Mouse (Mus musculus) right cerebral cortex, postnatal 4 days (tissue): ENCODE measurements around the gene Ankfn1.
A peak's percentile ranks its signal among the peaks of the same experiment; 100 is the strongest.

Experiments
- DNase-seq: peaks from one replicate; pipeline ENCODE4 v3.0.0-alpha.2; 2022

Ankfn1 gene

DNA sequence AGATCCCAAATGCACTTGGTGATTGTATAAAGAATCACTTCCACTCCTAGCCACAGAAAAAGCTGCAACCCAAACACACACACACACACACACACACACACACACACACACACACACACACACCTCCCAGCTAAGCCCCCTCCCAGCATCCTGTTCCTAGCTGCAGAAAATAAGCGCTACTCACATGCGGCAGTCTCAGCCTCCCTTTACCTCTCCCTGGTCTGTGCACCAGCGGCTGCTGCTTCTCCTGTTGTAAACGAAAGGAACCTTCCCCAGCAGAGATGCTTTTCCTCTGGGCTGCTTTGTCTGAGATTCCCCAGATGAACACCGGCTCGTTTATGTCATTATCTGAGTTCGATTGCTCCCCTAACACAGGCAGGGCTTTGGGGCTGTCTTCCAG, at the start of gene Ankfn1:
Gene Ankfn1, minus strand, starts transcription at position 223 of the 400 bp plus-strand sequence.
- no peak for DNase-seq

DNA sequence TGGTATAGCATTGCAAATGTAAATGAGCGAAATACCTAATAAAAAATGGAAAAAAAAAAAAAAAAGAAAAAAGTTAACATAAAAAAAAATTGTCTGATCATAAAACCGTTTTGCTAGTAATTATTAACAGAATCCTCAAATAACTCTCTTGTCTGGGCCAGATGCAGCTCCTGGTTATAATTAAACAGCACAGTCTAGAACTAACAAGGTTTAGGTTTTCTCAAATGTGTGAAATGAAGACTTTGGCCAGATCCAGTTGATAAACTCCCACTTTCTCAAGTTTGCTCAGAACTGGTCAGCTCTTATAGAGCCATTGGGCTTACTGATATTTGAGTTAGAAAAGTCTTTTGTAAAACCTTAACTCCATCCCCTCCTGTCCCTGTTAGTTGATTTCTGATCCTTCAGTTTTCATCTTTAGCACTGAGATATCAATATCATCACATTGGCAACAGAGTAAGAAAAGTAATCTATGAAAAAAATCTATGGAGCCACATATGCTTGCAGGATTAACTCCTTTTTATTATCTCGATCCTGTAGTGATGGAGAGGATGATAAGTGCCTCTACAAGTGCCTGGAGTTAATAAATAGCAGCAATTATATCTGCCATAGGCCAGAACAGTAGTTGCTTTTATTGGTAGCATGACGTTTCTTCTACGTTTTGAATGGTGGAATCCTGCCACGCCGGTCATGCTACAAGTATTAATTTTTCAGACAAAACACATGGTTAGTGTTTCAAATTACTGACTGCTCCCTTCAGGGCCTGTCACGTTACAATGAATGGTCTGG, 46.4 kb upstream of the Ankfn1 start:
- no peak for DNase-seq

DNA sequence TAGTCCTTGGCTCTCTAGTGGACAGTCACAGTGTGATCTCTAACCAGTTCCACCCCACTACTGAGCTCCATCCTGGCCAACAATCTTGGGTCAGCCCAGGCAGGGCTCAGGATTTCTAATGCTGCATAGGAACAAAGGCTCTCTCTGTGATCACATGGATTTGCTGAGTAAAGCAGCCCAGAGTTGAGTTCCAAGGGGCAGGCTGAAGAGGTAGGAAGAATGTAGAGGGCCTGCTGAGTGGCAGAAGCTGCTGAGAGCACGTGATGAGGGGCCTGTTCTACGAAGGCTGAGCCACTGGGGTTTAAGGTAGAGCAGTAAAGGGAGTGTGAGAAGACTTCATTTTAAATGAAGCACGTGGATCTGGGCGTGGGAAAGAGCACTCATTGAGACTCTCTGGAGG, 41.1 kb upstream of the Ankfn1 start:
- no peak for DNase-seq

DNA sequence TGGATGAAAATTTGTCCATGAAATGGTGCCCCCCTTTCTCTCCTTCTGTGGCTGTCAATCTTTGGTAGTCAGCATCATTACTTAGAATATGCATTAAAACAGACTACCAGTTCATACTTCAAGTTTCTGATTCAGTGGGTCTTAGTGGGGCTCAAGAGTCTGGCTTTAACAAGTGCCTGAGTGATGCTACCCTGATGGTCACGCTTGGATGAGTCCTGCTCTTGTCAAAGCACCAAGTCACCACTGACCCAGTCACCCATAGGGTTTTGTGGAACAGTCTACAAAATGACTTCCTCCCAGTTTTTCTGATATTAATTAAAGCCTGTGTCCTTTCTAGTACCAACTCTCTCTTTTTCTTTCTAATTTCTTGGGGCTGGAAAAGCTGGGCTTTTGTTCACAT, 34.0 kb upstream of the Ankfn1 start:
- DNase-seq = no peak

DNA sequence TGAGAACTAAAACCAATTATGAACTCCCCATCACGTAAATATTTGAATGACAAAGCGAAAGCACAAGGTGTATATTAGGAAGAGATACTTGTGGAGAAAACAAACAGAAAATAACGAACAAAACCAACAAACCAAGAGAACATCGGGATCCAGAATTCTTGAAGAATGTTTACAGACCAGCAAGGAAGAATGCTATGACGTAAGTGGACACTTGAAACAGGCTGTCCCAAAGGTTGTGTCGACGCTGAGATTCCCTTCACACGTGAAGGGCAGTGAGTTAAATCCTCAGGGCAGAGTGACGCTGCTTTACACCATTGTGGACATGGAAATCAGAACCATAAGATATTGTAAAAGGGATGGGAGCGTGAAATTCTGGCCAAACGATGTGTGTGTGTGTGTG, 30.5 kb upstream of the Ankfn1 start:
- DNase-seq = no peak

DNA sequence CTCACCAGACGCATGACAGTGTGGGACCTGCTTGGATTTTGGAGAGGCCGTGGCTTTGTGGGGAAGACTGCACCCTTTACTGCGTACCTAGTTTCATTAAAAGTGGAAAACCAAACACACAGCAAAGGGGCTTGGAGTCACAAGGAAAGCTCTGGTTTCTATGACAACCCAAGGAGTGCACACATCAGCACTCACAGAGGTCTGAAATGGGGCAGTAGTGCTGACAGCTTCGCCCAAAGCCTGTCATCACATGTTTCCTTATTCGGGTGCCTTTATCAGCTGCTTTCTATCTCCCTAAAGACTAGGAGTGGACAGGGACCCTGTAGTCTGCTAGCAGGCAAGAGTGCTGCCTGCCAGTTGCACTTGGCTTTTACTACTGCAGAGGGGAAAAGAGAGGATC, 27.4 kb upstream of the Ankfn1 start:
- DNase-seq = no peak

DNA sequence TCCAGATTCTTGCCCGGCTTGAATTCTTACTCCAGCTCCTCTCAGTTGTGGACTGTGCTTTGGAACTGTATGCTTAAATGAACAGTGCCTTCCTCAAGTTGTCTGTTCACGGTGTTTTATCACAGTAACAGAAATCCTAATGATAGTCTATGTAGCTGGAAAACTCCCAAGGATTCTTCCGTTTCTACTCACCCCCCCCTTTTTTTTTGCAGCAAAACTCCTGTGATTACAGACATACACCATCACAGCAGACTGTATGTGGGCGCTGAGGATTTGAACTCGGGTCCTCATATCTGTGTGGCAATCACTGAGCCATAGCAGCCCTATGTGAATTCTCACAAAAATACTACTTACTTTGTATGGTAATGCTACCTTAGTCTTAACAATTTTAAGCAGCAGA, 26.5 kb upstream of the Ankfn1 start:
- DNase-seq = no peak

DNA sequence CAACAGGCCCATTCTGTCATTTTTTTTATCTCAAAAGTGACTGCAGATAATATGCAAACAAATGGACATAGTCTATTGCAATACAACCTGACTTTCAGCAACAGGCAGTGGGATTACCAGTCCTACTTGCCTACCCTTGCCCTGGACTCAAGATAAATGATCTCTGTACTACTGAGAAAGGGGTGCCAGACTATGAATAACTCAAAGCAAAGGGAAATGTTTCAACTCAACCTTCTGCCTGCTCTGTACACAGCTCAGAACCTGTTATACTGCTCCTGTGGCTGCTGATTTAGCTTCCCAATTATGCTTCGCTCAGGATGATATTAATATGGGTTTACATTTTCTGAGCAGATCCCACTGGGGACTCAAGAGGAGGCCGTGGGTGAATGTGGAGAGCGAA, 15.3 kb upstream of the Ankfn1 start:
- DNase-seq = no peak

DNA sequence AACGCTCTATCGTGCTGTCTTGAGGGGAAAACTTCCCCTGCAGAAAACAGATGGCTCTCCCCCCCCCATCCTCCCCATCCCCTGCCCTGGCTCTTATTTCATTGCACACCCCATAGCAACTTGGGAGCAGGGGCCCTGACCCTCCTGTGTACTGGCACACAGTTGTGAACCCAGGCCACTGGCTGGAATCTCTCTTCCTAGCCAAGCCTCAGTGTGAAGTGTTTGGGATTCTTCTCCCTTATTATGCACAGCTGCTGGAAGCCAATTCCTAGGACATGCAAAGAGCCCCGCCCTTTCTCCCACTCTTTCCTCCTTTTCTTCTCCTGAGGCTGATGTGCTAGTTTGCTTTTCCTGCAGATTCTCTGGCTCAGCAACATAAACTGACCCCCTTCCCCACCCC, 1.4 kb downstream of the Ankfn1 start:
- no peak for DNase-seq

DNA sequence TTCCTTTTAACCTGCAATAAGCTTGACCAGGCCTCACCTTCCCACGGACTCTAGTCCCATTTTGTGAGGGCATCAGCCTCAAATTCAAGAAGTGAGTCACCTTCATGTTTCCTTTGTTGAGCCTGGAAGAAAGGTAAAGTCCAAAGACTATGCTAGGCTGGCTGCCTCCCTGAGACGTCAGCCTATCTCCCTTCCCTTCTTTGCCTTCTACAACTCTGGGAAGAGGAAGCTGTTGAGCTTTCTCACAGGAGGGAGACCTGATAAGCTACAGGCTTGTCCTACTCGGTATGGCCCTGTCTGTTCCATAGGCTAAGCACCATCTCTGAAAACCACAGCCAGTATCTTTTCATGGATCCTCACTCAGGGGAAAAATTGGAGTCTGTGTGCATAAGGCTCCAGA, 2.5 kb downstream of the Ankfn1 start:
- DNase-seq = no peak

DNA sequence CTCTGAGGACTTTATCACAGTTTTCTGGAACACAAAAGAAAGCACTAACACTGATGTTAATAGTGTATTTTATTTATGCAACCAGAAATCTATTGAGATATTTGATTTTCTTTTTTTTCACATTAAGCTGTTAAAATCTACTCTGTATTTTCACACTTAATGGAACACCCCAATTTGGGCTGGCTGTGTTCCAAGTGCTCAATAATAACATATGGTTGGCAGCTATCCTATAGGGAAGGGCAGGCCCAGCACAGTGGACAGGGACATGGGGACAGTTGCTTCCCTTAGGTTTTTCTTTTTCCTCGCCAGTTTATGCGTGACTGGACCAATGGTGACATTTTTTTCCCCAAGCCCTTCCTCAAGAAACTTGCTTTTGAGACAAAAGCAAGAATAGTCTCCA, 4.5 kb downstream of the Ankfn1 start:
- DNase-seq = no peak

DNA sequence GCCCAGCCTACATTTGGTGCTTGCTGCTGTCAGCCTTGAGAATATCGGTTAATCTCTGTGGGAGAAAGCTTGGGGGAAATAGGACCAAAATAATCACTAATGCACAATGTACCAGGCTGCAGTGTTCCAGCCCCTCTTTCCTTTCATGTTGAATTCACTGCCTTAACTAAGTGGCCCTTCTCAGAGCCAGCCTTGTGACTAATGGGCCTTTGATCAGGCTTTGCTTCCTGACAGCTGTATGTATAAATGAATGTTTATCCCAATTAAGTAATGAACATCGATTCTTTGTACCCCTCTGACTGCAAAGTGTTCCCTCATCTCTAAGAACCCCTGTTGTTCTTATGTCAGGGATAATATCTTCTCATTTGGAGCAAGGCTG, 11.7 kb downstream of the Ankfn1 start:
- no peak for DNase-seq

DNA sequence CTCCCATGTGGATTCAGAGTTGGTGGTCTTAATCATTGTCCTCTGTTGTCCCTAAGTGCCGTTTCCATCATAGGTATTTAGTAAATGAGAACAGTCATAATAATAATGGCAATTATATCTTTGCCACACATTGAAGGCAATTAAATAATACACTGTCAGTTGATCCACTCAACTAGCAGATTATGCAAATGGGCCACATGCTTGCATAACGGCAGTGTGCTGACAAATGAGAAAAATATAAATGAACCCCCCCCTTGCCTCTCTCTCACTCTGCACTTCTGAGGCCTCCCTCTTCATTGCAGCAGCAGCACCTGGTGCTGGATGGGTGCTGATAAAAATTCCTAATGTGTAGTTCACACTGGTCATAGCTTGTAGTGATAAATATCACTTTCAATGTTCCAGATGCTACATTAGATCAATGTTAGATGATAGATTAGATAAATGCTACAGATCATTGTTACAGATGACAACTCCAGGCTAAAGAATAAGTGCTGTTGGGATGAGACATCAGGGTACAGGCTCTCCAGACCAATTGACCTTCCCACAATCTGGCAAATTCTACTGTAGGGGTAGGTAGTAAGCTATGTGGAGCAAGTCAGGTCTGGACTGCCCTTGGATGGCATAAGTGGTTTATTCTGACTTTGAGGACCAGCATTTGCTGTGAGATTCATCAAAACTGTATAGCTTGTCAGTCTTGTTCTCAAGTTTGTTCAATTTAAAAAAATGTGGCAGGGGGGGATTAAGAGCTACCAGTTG, 12.3 kb downstream of the Ankfn1 start:
- DNase-seq = no peak

DNA sequence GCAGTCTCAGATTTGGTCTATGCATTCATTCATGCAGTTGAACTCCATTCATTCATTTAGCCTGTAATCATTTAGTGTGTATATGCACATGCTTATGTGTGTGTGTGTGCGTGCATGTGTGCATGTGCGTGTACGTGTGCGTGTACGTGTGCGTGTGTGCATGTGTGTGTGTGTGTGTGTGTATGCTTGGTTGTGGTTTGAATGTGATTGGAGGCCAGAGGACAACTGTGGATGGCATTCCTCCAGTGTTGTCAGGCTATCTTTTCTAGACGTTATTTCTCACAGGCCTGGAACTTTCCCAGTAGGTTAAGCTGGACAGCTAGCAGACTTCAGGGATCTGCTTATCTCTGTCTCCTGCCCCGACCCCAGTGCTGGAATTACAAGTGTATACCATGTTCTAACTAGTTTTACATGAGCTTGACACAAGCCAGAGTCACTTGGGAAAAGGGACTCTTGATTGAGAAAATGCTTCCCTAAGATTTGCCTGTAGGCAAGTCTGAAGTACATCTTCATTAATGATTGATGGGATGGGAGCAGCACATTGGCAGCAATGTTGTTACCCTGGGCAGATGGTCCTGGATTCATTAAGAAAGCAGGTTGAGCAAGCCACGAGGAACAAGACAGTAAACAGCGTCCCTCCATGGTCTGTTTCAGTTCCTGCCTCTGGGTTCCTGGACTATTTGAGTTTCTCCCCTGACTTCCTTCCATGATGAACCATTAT, 43.3 kb downstream of the Ankfn1 start:
- DNase-seq = no peak

DNA sequence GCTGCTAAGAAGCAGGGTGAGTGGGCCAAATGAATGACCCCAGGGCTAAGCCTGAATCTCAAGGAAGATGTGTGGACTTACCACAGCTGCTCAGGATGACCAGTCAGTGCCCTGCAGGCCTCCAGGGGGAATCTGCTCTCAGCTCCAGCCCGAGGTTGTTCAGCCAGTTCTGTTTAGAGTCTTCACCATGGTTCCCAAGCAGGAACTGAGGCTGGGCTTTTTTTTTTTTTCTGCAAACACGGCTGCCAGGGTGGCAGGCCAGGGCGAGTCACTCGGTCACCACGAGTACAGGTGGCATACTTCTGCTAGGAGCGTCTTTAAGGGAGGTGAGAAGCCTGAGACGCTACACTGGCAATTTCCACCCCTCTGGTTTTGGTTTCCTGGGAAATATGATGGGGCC, 43.9 kb downstream of the Ankfn1 start:
- no peak for DNase-seq

DNA sequence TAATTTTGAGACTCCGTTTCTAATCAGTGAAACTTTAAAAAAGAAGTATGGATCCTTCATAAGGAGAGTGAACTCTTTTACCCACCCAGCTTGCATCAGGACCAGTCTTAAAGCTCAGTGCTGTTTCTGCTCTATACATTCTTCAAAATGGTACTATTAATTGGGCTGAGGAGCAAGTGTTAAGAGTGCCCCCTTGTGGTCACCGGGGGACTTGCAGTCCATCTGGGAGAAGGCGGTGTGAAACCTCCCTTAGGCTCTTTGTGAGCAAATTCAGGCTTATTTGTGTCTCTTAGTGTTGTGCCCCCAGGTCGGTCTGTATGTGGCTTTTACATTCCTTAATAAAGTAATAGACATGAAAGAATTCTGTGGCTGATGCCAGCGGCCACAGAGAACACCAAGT, 56.6 kb downstream of the Ankfn1 start:
- DNase-seq = peak; percentile 73

DNA sequence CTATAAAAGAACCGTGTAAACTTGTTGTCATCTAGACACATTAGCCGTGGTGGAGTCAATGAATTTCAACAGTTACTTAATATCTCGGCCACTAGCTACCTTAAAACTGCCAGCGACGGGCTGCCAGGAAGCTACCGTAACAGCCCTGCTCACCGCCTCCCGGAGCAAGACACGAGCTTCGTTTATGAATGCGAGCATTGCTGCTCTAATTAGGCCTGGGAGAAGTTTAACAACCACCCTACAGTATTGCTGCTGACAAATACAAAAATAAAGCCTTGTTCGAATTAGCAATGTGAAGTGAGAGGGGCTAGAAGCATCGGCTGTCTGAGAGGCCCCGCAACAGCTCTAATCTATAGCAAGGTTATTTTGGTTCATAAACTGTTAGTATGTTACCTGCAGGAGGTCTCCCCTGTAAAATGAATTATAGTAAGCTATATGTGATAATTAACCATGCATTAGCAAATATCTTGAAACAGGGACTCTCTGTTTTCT, 58.9 kb downstream of the Ankfn1 start:
- no peak for DNase-seq

DNA sequence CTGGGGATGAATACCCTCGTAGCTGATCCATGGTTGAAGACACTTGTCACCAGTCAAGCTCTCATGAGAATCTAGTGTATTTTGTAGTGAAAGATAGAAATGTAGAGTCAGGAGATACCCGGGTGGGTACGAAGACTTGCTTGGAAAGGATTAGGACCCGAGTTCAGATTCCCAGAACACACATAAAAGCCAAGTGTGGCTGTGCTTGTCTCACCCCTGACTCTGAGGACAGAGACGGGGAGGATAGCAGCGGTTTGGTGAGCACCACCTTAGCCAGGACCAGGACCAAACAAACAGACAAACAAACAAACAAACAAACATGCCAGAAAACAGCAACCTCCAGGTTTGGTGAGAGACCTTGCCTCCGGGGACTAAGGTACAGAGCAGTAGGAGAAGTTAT, 61.1 kb downstream of the Ankfn1 start:
- DNase-seq = no peak

DNA sequence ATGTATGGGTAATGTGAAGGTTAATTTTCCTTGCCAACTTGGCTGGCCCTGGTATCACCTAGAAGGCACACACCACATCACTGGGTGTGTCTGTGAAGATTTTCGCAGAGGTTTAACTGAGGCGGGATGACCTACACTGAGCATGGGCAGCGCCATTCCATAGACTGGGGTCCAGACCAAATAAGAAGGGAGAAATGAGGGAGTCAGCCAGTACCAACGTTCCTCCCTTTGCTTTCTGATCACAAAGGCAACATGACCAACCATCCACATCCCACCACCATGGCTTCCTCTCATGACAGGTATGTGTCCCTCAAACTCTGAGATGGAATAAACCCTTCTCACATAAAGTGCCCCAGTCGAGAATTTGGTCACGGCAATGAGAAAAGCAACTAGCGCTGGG, 68.9 kb downstream of the Ankfn1 start:
- DNase-seq = no peak

DNA sequence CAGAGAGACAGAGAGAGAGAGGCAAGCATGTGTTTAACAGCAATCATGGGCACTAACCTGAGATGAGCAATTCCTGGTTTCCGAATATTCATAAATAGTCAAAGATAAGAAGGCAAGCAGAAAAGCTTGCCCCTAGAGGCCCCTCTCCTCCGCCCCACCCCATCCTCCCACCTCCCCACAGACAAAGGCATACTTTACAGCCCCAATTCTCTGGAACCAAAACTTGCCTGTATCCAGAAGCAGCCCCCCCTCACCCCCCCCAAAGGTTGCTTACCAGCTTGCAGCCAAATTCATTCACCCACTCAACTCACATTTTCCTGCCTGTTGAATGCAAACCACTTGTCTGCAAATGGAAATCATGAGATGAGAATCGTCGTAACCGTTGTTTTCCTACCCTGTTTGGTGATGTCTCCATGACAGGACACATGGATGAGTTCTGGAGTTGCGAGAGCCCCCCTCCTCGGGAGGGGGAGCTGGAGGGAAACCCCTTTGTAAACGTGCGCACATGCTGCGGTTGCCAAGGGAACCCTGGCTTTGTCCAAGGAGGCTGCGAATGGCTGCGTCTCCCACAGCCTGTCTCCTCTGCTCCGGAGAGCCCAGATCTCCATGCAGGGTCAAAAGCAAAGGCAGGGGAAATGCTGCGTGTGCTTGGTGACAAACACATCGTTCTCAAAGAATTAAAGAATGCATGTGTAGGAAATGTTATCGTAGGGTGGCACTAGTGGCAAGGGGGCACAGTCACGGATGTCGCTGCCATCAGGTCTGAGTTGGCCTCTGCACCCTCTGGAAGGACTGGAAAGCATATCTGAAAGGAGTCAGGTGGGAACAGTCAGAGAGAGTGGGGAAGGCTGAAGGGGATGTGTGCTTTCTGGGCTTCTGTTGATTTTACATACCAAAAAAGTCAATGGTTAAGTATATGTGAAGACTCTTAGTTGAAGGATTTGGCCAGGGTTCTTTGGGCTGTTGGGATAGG, 80.7 kb downstream of the Ankfn1 start:
- DNase-seq = peak; percentile 63

DNA sequence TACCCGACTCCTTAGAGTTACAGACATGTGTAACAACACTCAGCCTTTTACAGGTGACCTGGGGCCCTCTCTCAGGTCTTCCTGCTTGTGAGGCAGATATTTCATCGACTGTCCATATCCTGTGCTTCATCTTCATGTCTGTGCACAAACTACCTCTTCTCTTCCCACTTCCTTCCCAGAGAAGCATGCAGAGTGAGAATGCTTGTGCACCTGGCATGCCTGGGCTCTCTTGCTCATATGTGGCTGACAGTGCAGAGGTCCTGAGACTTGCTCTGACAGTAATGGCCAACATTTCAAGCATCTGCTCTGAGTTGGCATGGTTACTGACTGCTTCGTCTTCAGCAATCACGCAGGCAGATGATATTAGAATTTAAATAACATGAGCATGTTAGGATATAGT, 83.8 kb downstream of the Ankfn1 start:
- DNase-seq = no peak

DNA sequence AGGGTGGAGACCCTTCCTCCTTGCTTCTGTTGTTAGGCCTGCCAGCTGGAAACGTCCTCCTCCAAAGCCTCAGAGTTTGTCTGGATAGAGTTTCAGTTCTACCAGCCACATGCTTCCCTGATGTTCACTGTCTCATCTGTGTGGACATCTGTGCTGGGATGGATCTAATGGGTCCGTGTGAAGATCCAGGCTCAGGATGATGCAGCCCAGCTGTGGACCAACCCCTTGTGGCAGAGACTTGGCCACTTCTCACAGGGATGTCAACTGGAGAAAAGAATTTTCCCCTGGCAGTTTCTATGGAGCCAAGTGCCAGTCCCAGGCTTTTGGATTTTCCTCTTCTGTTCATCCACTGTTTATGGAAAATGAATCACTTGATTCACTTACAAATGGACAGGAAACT, 100.5 kb downstream of the Ankfn1 start:
- no peak for DNase-seq
